Mouse (Mus musculus): ENCODE results near the gene C1qtnf1. TPM values are rescaled to one million over a fixed set of nuclear protein-coding genes. Genes with fewer than 3 reads are reported as not detected.
"Not testable (repeated sequence)": the region's sequence is repeated elsewhere in the genome, so short reads cannot be mapped to it uniquely, and the experiment has no call there.

C1qtnf1 gene
- 1.6 and 2.0 TPM in 2 replicates for polyA plus RNA-seq (2015; fragmentation: Nextera tagmentation; extraction: Ambion mirVana)

DNA sequence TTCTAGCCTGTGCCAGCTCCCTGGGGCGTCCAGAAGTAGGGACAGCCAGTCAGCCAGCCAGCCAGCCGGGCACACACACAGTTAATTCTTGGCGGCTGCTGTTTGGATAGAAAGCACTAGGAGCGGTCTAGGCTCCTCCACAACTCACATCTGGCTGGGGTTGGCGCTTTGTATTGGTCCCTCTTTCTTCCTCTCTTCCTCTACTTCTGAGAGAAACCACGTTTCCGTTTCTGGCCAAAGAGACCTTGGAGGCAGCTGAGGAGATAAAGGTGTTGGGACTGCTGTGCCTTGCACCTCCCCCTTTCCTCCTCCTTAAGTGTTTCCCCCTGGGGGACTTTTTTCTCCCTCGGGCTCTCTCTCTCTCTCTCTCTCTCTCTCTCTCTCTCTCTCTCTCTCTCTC is at the start of gene C1qtnf1:
C1qtnf1 (plus strand) TSS at position 218 of the 400 bp plus-strand sequence.
- H3K27ac ChIP-seq = no peak within 1 kb of the TSS
- H3K27me3 ChIP-seq = peaks cover 21% of the 10 kb centered on the region
- ATAC-seq = no peak
- H3K4me3 ChIP-seq = peak within 1 kb of the TSS; percentile 23
- H3K4me1 ChIP-seq = peaks cover 43% of the 10 kb centered on the region
- H3K4me2 ChIP-seq = peak within 1 kb of the TSS; percentile 48
- H3K9ac ChIP-seq = peak within 1 kb of the TSS; percentile 30; the same call in 1 of the 2 replicates
- H3K36me3 ChIP-seq (ENCODE audit: poor library complexity, severe bottlenecking) = no peaks in the 10 kb centered on the region
- no peaks in the 10 kb centered on the region for H3K9me3 ChIP-seq (replicated peaks)
- 4% methylated on average over 8 of the region's 8 CpGs for WGBS

GRCm38 (mm10) chr11:118378656-118379055 is 49.3 kb upstream of the C1qtnf1 start:
- H3K27ac ChIP-seq = no peak overlapping the region
- no peaks in the 10 kb centered on the region for H3K9me3 ChIP-seq (replicated peaks)
- H3K27me3 ChIP-seq = no peaks in the 10 kb centered on the region
- no peak for ATAC-seq
- 86% methylated on average over 6 of the region's 6 CpGs for WGBS
- H3K4me1 ChIP-seq = peaks cover 9% of the 10 kb centered on the region; the same call in 1 of the 2 replicates
- no peak overlapping the region for H3K9ac ChIP-seq
- no peak overlapping the region for H3K4me2 ChIP-seq
- H3K36me3 ChIP-seq (ENCODE audit: poor library complexity, severe bottlenecking) = no peaks in the 10 kb centered on the region
- H3K4me3 ChIP-seq = no peak overlapping the region

GRCm38 (mm10) chr11:118379251-118380009 is 48.6 kb upstream of the C1qtnf1 start:
- Histone ChIP-seq H3K4me3 (no peak overlapping the region), H3K27me3 (no peaks in the 10 kb centered on the region), H3K4me1 (peaks cover 9% of the 10 kb centered on the region; the same call in 1 of the 2 replicates), H3K36me3 (ENCODE audit: poor library complexity, severe bottlenecking) (no peaks in the 10 kb centered on the region), H3K27ac (no peak overlapping the region), H3K9ac (no peak overlapping the region), H3K4me2 (no peak overlapping the region), H3K9me3 (replicated peaks) (no peaks in the 10 kb centered on the region)
- WGBS = 46% methylated on average over 11 of the region's 11 CpGs
- ATAC-seq = no peak

DNA sequence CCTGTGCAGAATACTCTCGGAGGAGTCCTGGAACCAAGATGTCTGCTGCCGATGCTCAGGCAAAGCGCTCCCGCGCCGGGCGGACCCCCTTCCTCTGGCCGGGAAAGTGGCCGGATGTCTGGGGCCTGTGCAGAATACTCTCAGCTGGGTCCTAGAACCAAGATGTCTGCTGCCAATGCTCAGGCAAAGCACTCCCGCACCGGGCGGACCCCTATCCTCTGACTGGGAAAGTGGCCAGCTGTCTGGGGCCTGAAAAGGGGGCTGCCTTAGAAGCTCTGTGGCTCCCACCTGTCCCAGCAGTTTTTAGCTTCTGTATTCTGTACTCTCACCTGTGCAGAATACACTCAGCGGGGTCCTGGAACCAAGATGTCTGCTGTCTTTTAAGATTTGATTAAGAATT is 40.2 kb upstream of the C1qtnf1 start:
- not testable (repeated sequence) for H3K9me3 ChIP-seq (replicated peaks); H3K36me3 ChIP-seq (ENCODE audit: poor library complexity, severe bottlenecking); ATAC-seq; H3K4me1 ChIP-seq; H3K27ac ChIP-seq; H3K27me3 ChIP-seq; H3K4me3 ChIP-seq; H3K4me2 ChIP-seq; H3K9ac ChIP-seq
- WGBS = 92% methylated on average over 13 of the region's 13 CpGs

DNA sequence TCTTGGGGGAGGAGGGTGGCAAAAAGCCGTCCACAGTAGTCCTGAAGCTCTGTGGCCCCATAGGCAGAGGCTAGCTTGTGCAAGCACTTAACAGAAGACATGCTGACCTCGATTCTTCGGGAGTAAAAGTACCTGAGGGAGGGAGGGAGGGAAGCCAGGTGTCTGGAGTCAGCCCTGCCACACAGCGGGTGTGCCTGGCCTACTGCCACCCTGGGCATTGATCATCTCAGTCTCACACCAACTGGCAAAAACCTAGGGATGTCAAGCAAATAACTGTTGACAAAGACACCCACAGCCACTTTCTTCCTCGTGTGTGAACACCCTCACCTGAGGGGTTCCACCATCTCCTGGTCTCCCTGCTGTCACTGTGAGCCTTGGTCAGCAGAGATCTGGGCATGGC is 34.0 kb upstream of the C1qtnf1 start:
- no peak overlapping the region for H3K9ac ChIP-seq
- no peak overlapping the region for H3K4me2 ChIP-seq
- no peaks in the 10 kb centered on the region for H3K27me3 ChIP-seq
- no peak for ATAC-seq
- no peak overlapping the region for H3K4me3 ChIP-seq
- peaks cover 8% of the 10 kb centered on the region for H3K4me1 ChIP-seq
- no peak overlapping the region for H3K27ac ChIP-seq
- H3K36me3 ChIP-seq (ENCODE audit: poor library complexity, severe bottlenecking) = peaks cover 3% of the 10 kb centered on the region; the same call in 1 of the 2 replicates
- WGBS = 82% methylated on average over 5 of the region's 5 CpGs
- no peaks in the 10 kb centered on the region for H3K9me3 ChIP-seq (replicated peaks)

DNA sequence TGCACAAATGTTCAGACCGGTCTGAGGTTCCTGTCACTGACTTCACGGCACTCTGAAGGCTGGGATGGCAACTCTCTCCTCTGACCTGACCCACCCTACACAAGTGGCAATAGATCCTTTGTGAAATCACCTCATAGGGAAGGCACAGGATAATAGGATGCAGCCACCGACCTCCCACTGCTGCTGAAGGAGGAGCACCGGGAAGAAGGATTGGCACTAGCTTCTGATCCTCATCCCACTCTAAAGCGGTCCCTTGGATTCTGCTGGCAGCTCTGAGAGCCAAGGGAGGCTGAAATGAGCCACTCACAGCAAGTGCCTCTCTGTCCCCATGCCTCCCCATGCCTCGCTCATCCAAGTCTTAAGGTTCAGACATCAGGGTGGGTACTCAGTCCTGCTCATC is 33.5 kb upstream of the C1qtnf1 start:
- H3K4me1 ChIP-seq = peaks cover 8% of the 10 kb centered on the region
- H3K27me3 ChIP-seq = no peaks in the 10 kb centered on the region
- peaks cover 3% of the 10 kb centered on the region; the same call in 1 of the 2 replicates for H3K36me3 ChIP-seq (ENCODE audit: poor library complexity, severe bottlenecking)
- 64% methylated on average over 6 of the region's 6 CpGs for WGBS
- H3K27ac ChIP-seq = no peak overlapping the region
- no peak overlapping the region for H3K4me3 ChIP-seq
- no peak for ATAC-seq
- H3K4me2 ChIP-seq = no peak overlapping the region
- no peaks in the 10 kb centered on the region for H3K9me3 ChIP-seq (replicated peaks)
- H3K9ac ChIP-seq = no peak overlapping the region; the same call in 1 of the 2 replicates

DNA sequence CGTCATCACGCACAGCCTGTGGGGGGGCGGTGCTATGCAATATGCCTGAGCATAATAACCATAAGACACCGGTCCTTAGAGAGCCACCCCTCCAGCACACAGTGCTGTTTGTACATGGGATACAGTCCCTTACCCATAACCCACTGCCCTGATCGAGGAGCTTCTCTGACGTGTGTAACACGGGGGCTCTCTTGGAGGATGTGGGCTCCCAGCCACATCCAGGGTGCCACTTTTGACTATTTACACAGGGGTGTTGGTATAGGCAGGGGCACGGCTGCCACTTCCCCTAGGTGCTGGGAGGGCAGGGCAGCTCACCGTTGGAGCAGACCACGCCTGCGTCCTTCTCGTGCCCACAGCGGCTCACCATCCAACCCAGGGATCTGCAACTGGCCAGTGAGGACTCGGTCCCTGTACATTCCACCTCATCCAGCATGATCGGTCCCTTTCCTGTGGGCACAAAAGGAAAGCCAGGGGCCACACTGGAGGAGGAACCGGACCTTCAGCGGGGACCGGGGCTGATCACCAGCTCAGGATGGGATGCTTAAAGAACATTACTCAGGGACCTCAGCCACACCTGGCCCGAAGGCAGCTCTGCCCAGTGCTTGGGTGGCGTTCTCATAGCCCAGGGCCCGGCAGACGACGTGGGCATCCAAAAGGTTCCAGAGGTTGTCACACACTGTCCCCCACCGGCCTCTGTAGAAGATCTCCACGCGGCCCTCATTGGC is 30.0 kb upstream of the C1qtnf1 start:
- Histone ChIP-seq H3K4me2 (no peak overlapping the region), H3K4me1 (peaks cover 8% of the 10 kb centered on the region), H3K27ac (no peak overlapping the region), H3K36me3 (ENCODE audit: poor library complexity, severe bottlenecking) (peaks cover 3% of the 10 kb centered on the region; the same call in 1 of the 2 replicates), H3K4me3 (no peak overlapping the region), H3K27me3 (no peaks in the 10 kb centered on the region), H3K9ac (no peak overlapping the region), H3K9me3 (replicated peaks) (no peaks in the 10 kb centered on the region)
- ATAC-seq = no peak
- WGBS = 95% methylated on average over 26 of the region's 26 CpGs

DNA sequence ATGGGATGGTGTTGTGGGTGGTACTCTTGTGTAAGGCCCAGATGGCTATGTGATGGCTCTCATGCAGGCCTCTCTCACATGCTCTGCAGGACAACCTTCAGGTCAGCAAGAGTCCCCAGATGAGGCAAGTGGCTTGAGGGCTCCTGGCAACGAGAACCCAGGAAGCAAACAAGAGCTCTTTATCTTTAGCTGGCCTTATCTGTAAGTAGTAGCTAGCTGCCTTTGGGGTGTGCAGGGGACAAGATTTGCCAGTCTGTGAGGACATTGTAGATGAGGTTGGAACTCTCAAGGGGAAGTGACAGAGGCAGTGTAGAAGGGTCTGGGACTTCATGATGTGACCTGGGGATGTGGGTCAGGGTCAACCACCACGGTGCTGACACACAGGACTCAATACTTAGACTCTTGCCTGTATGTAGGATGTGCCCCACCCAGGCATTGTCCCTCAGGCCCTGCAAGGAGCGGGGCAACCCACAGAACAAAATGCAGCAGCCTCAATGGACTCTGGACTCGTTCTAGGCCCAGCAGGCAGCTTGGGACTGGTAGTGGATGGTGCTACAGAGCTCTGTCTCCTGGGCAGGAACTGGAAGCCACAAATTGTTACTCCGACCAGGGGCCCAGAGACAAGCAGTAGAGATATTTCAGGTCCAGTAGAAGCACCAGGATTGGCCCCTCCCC is 28.0 kb upstream of the C1qtnf1 start:
- peaks cover 7% of the 10 kb centered on the region; the same call in 1 of the 2 replicates for H3K36me3 ChIP-seq (ENCODE audit: poor library complexity, severe bottlenecking)
- no peak for ATAC-seq
- no peak overlapping the region for H3K4me3 ChIP-seq
- no peak overlapping the region for H3K27ac ChIP-seq
- no peak overlapping the region for H3K9ac ChIP-seq
- H3K27me3 ChIP-seq = no peaks in the 10 kb centered on the region
- no peaks in the 10 kb centered on the region for H3K9me3 ChIP-seq (replicated peaks)
- peaks cover under 1% of the 10 kb centered on the region; the same call in 1 of the 2 replicates for H3K4me1 ChIP-seq
- 80% methylated on average over 5 of the region's 5 CpGs for WGBS
- H3K4me2 ChIP-seq = no peak overlapping the region

- no peak for ATAC-seq
- Histone ChIP-seq H3K4me1 (no peaks in the 10 kb centered on the region), H3K27me3 (no peaks in the 10 kb centered on the region), H3K27ac (no peak overlapping the region), H3K4me2 (no peak overlapping the region), H3K9ac (no peak overlapping the region), H3K9me3 (replicated peaks) (no peaks in the 10 kb centered on the region), H3K36me3 (ENCODE audit: poor library complexity, severe bottlenecking) (peaks cover 11% of the 10 kb centered on the region; the same call in 1 of the 2 replicates), H3K4me3 (no peak overlapping the region)
- 63% methylated on average over 6 of the region's 6 CpGs for WGBS
These were observed 27.5 kb upstream of the C1qtnf1 start for GRCm38 (mm10) chr11:118400566-118400936.

DNA sequence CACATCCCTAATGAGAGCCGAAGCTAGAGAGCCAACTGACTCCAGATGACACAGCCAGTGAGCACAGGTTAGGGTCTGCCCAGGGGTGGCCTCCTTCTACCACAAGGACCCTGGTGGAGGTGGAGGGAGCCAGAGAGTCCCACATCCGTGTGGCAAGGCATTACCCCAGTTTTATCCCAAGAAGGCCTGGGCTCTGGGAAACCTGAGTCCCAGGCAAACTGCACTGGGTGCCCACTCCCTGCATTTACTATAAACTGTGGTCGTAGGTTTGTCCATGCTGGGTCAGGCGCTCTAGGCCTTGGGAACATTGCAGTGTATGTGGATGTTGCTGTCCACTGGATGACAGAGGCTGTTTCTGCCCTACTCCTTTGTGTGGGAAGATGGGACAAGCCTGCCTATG is 26.8 kb upstream of the C1qtnf1 start:
- H3K9ac ChIP-seq = no peak overlapping the region
- H3K4me3 ChIP-seq = no peak overlapping the region
- WGBS = 83% methylated on average over 4 of the region's 4 CpGs
- H3K4me2 ChIP-seq = no peak overlapping the region
- H3K27ac ChIP-seq = no peak overlapping the region
- H3K9me3 ChIP-seq (replicated peaks) = no peaks in the 10 kb centered on the region
- no peaks in the 10 kb centered on the region for H3K4me1 ChIP-seq
- peaks cover 17% of the 10 kb centered on the region for H3K36me3 ChIP-seq (ENCODE audit: poor library complexity, severe bottlenecking)
- no peaks in the 10 kb centered on the region for H3K27me3 ChIP-seq
- ATAC-seq = no peak

- H3K9ac ChIP-seq = no peak within 1 kb of the TSS
- H3K9me3 ChIP-seq (replicated peaks) = no peaks in the 10 kb centered on the region
- H3K4me1 ChIP-seq = no peaks in the 10 kb centered on the region
- ATAC-seq = no peak
- peaks cover 21% of the 10 kb centered on the region for H3K36me3 ChIP-seq (ENCODE audit: poor library complexity, severe bottlenecking)
- no peak within 1 kb of the TSS for H3K4me2 ChIP-seq
- H3K27ac ChIP-seq = no peak within 1 kb of the TSS
- no peak within 1 kb of the TSS for H3K4me3 ChIP-seq
- no peaks in the 10 kb centered on the region for H3K27me3 ChIP-seq
- WGBS = 57% methylated on average over 7 of the region's 7 CpGs
These were observed 26.2 kb upstream of the C1qtnf1 start, which contains the start of gene Lgals3bp for GRCm38 (mm10) chr11:118401760-118402280. Gene Lgals3bp (minus strand): TSS chr11:118402092.

DNA sequence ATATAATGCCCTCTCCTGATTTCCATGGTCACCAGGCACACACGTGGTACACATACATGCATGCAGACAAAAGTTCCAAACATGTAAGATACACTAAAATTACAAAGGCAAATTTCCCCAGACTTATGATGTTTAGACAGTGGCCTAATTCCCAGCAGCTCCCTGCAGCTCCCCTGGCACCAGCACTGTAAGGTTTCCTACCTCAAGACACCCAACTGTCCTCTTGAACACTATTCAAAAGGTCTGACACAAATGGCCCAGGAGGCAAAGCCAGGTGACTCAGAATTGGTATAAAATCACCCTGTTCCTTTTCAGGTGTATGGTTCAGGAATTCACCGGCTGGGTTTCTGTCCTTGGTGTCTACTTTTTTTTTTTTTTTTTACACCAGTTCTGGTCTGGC is 24.8 kb upstream of the C1qtnf1 start:
- Histone ChIP-seq H3K4me1 (no peaks in the 10 kb centered on the region), H3K4me2 (no peak overlapping the region), H3K36me3 (ENCODE audit: poor library complexity, severe bottlenecking) (peaks cover 34% of the 10 kb centered on the region), H3K9me3 (replicated peaks) (no peaks in the 10 kb centered on the region), H3K9ac (no peak overlapping the region), H3K27ac (no peak overlapping the region), H3K27me3 (no peaks in the 10 kb centered on the region), H3K4me3 (no peak overlapping the region)
- ATAC-seq = no peak
- 95% methylated on average over 2 of the region's 2 CpGs for WGBS
